Mouse (Mus musculus): ENCODE results near the gene Ccl20. TPM values are rescaled to one million over a fixed set of nuclear protein-coding genes. Genes with fewer than 3 reads are reported as not detected.
A peak's percentile ranks its signal among the peaks of the same experiment; 100 is the strongest.

The Ccl20 gene
- polyA plus RNA-seq, 1 experiment from 2014 or later, result 2.6 TPM

- no peak for TF ChIP-seq CTCF (IDR thresholded peaks at IDR 0.05)
- no peaks in the 10 kb centered on the region for H3K27me3 ChIP-seq
- POLR2A ChIA-PET, result no interaction called here
- ATAC-seq (no peak), DNase-seq (ENCODE audit: low read depth, low spot score) (no peak)
- CTCF ChIA-PET, result interaction anchor here (1.7 kb wide), 1 partner anchor 15 kb away, joined by 5 read pairs; no protein-coding TSS in a partner anchor
- in situ Hi-C loops (cut with MboI; ENCODE audit: low pct_unique_long_range_greater_than_20kb), result no loop called here
These were observed 21.3 kb downstream of the Ccl20 start for GRCm38 (mm10) chr1:83137847-83138246.

GRCm38 (mm10) chr1:83138721-83139120 lies 22.2 kb downstream of the Ccl20 start:
- no peak for TF ChIP-seq CTCF (IDR thresholded peaks at IDR 0.05)
- no peaks in the 10 kb centered on the region for H3K27me3 ChIP-seq
- POLR2A ChIA-PET, result no interaction called here
- no peak for ATAC-seq
- CTCF ChIA-PET, result no interaction called here
- in situ Hi-C loops (cut with MboI; ENCODE audit: low pct_unique_long_range_greater_than_20kb), result no loop called here
- no peak for DNase-seq (ENCODE audit: low read depth, low spot score)

GRCm38 (mm10) chr1:83141510-83141909 lies 24.9 kb downstream of the Ccl20 start:
- ATAC-seq (no peak), DNase-seq (ENCODE audit: low read depth, low spot score) (no peak)
- ChIA-PET POLR2A (no interaction called here), CTCF (no interaction called here)
- TF ChIP-seq CTCF (IDR thresholded peaks at IDR 0.05), result no peak
- in situ Hi-C loops (cut with MboI; ENCODE audit: low pct_unique_long_range_greater_than_20kb), result no loop called here
- H3K27me3 ChIP-seq, result no peaks in the 10 kb centered on the region

GRCm38 (mm10) chr1:83142055-83142454 lies 25.5 kb downstream of the Ccl20 start:
- no peak for DNase-seq (ENCODE audit: low read depth, low spot score)
- ATAC-seq, result no peak
- no peaks in the 10 kb centered on the region for H3K27me3 ChIP-seq

GRCm38 (mm10) chr1:83146547-83146946 lies 30.0 kb downstream of the Ccl20 start:
- ChIA-PET POLR2A (no interaction called here), CTCF (interaction anchor here (1.1 kb wide), 1 partner anchor 71 kb away, joined by 3 read pairs; no protein-coding TSS in a partner anchor)
- H3K27me3 ChIP-seq, result no peaks in the 10 kb centered on the region
- no peak for TF ChIP-seq CTCF (IDR thresholded peaks at IDR 0.05)
- in situ Hi-C loops (cut with MboI; ENCODE audit: low pct_unique_long_range_greater_than_20kb), result no loop called here
- ATAC-seq, result no peak
- DNase-seq (ENCODE audit: low read depth, low spot score), result no peak

More at GRCm38 (mm10) chr1:83142055-83142454, 25.5 kb downstream of the Ccl20 start:
- ChIA-PET CTCF (no interaction called here), POLR2A (no interaction called here)
- no peak for TF ChIP-seq CTCF (IDR thresholded peaks at IDR 0.05)
- in situ Hi-C loops (cut with MboI; ENCODE audit: low pct_unique_long_range_greater_than_20kb), result no loop called here

- ChIA-PET CTCF (interaction anchor here (0.9 to 3.7 kb wide), 6 partner anchors 11 to 85 kb away, joined by 3 to 23 read pairs (median 6); no protein-coding TSS in a partner anchor), POLR2A (no interaction called here)
- peak; percentile 65 for TF ChIP-seq CTCF (IDR thresholded peaks at IDR 0.05)
- in situ Hi-C loops (cut with MboI; ENCODE audit: low pct_unique_long_range_greater_than_20kb), result loop anchor here (5.0 kb wide), 1 partner anchor 68 kb away; no protein-coding TSS in a partner anchor
- no peak for DNase-seq (ENCODE audit: low read depth, low spot score)
- no peak for ATAC-seq
- no peaks in the 10 kb centered on the region for H3K27me3 ChIP-seq
These were observed 33.7 kb downstream of the Ccl20 start for GRCm38 (mm10) chr1:83150227-83150626.

- POLR2A ChIA-PET, result no interaction called here
- in situ Hi-C loops (cut with MboI; ENCODE audit: low pct_unique_long_range_greater_than_20kb), result loop anchor here (5.0 kb wide), 1 partner anchor 71 kb away; no protein-coding TSS in a partner anchor
- no peak for ATAC-seq
These were observed 36.4 kb downstream of the Ccl20 start for GRCm38 (mm10) chr1:83152961-83153360.

GRCm38 (mm10) chr1:83156876-83157275 lies 40.3 kb downstream of the Ccl20 start:
- DNase-seq (ENCODE audit: low read depth, low spot score) (no peak), ATAC-seq (no peak)
- CTCF ChIA-PET, result no interaction called here
- in situ Hi-C loops (cut with MboI; ENCODE audit: low pct_unique_long_range_greater_than_20kb), result no loop called here
- no peak for TF ChIP-seq CTCF (IDR thresholded peaks at IDR 0.05)
- H3K27me3 ChIP-seq, result no peaks in the 10 kb centered on the region
- POLR2A ChIA-PET, result no interaction called here

More at GRCm38 (mm10) chr1:83152961-83153360, 36.4 kb downstream of the Ccl20 start:
- TF ChIP-seq CTCF (IDR thresholded peaks at IDR 0.05), result no peak
- H3K27me3 ChIP-seq, result no peaks in the 10 kb centered on the region
- CTCF ChIA-PET, result interaction anchor here (0.8 to 3.7 kb wide), 3 partner anchors 21 to 88 kb away, joined by 3 to 23 read pairs (median 3); no protein-coding TSS in a partner anchor
- DNase-seq (ENCODE audit: low read depth, low spot score), result no peak

- ChIA-PET CTCF (no interaction called here), POLR2A (no interaction called here)
- no peak for TF ChIP-seq CTCF (IDR thresholded peaks at IDR 0.05)
- in situ Hi-C loops (cut with MboI; ENCODE audit: low pct_unique_long_range_greater_than_20kb), result no loop called here
- ATAC-seq, result no peak
- no peaks in the 10 kb centered on the region for H3K27me3 ChIP-seq
- no peak for DNase-seq (ENCODE audit: low read depth, low spot score)
These were observed 43.0 kb downstream of the Ccl20 start, which contains the start of gene Daw1 for GRCm38 (mm10) chr1:83159603-83160002. TSS of gene Daw1 (plus strand) at chr1:83159752.

- no peak for ATAC-seq
These were observed 45.1 kb downstream of the Ccl20 start for GRCm38 (mm10) chr1:83161658-83162057.

GRCm38 (mm10) chr1:83164027-83164426 lies 47.5 kb downstream of the Ccl20 start:
- ATAC-seq, result no peak
- POLR2A ChIA-PET, result no interaction called here
- H3K27me3 ChIP-seq, result no peaks in the 10 kb centered on the region
- in situ Hi-C loops (cut with MboI; ENCODE audit: low pct_unique_long_range_greater_than_20kb), result no loop called here
- DNase-seq (ENCODE audit: low read depth, low spot score), result no peak
- CTCF ChIA-PET, result interaction anchor here (1.7 kb wide), 1 partner anchor 9 kb away, joined by 6 read pairs; no protein-coding TSS in a partner anchor
- TF ChIP-seq CTCF (IDR thresholded peaks at IDR 0.05), result no peak

More at GRCm38 (mm10) chr1:83161658-83162057, 45.1 kb downstream of the Ccl20 start:
- in situ Hi-C loops (cut with MboI; ENCODE audit: low pct_unique_long_range_greater_than_20kb), result no loop called here
- ChIA-PET POLR2A (no interaction called here), CTCF (interaction anchor here (1.3 to 1.6 kb wide), 2 partner anchors 11 to 97 kb away, joined by 3 to 4 read pairs; no protein-coding TSS in a partner anchor)
- H3K27me3 ChIP-seq, result no peaks in the 10 kb centered on the region
- TF ChIP-seq CTCF (IDR thresholded peaks at IDR 0.05), result no peak
- DNase-seq (ENCODE audit: low read depth, low spot score), result no peak

Other genes with a start within 250 kb of the Ccl20 start
- gene A030005L19Rik, start 203.4 kb upstream of the Ccl20 start, polyA plus RNA-seq (2021), result not detected
- gene A030014E15Rik, start 191.8 kb upstream of the Ccl20 start, polyA plus RNA-seq (2021), result not detected
- not detected for gene Gm6217, start 185.4 kb upstream of the Ccl20 start, polyA plus RNA-seq (2021)
- gene A030003K21Rik, start 173.4 kb upstream of the Ccl20 start, polyA plus RNA-seq (2021), result not detected
- gene Gm7544, start 160.8 kb upstream of the Ccl20 start, polyA plus RNA-seq (2021), result not detected
- not detected for gene Gm47955, start 156.5 kb upstream of the Ccl20 start, polyA plus RNA-seq (2021)
- not detected for gene Gm47959, start 116.2 kb upstream of the Ccl20 start, polyA plus RNA-seq (2021)
- gene Slc19a3, start 78.3 kb upstream of the Ccl20 start, polyA plus RNA-seq (2021), result 0.05 TPM
- gene Krtap28-10, start 74.3 kb upstream of the Ccl20 start, polyA plus RNA-seq (2021), result not detected
- gene Gm47969, start 71.8 kb upstream of the Ccl20 start, polyA plus RNA-seq (2021), result not detected
- gene A030005K14Rik, start 57.4 kb upstream of the Ccl20 start, polyA plus RNA-seq (2021), result not detected
- gene Krtap28-13, start 55.8 kb upstream of the Ccl20 start, polyA plus RNA-seq (2021), result not detected
- gene Daw1, start 43.0 kb downstream of the Ccl20 start, polyA plus RNA-seq (2021), result 0.27 TPM

All from Patski (cell line).